Mouse (Mus musculus) megakaryocyte, embryonic 14.5 days (primary cell): ENCODE data around the gene Robo3.

Experiments used
- FLI1 ChIP-seq: IDR thresholded peaks from 2 replicates; pipeline ENCODE4 v1.6.1; 2012; ENCODE audit warnings: low read length, inconsistent platforms, mixed read lengths
- GATA1 ChIP-seq: IDR thresholded peaks from 3 replicates; pipeline ENCODE4 v1.6.1; 2012; ENCODE audit warnings: mixed read lengths, low read length, inconsistent platforms, borderline replicate concordance

- TF ChIP-seq GATA1 (no peak), FLI1 (no peak)
Observed at GRCm38 (mm10) chr9:37403011-37403410, 30.0 kb downstream of the Robo3 start.
